Mouse (Mus musculus) C2C12 (cell line): Measurements from ENCODE around the gene Krtap4-6.

Experiments used
- CEBPB ChIP-seq: IDR thresholded peaks from one replicate; pipeline ENCODE4 v1.6.1; 2011; ENCODE audit warnings: low read depth, mild to moderate bottlenecking, control low read depth, moderate library complexity
- CTCF ChIP-seq: IDR thresholded peaks from one replicate; pipeline ENCODE4 v1.5.1; 2011; ENCODE audit not compliant: control insufficient read depth, insufficient read depth, insufficient read length

- TF ChIP-seq CTCF (no peak), CEBPB (no peak)
Observed at GRCm38 (mm10) chr11:99683481-99683880, 17.7 kb upstream of the Krtap4-6 start.
